Mouse (Mus musculus) kidney, embryonic 14.5 days (tissue): ENCODE results near the gene Elmo1. TPM values are rescaled to one million over a fixed set of nuclear protein-coding genes. Genes with fewer than 3 reads are reported as not detected.
A peak's percentile ranks its signal among the peaks of the same experiment; 100 is the strongest.

ENCODE experiments used
- ATAC-seq: fragments of 200-750 bp; cut with Nextera tagmentation; 2 replicates; pipeline ENCODE4 v1.8.0; 2017; ENCODE audit warnings: moderate number of reproducible peaks, mild to moderate bottlenecking, moderate TSS enrichment, moderate library complexity; ENCODE audit not compliant: low FRiP score, low TSS enrichment
- H3K27ac ChIP-seq: fragments of 300-500 bp; sonication (generic); 2 replicates; pipeline ENCODE4 v1.5.1; 2014; ENCODE audit warnings: low read depth, mild to moderate bottlenecking, low read length, moderate library complexity, mixed read lengths
- H3K27me3 ChIP-seq: fragments of 300-500 bp; sonication (generic); 2 replicates; pipeline ENCODE4 v1.6.1; 2014; ENCODE audit warnings: mild to moderate bottlenecking, low read length; ENCODE audit not compliant: control insufficient read depth, insufficient read depth
- H3K36me3 ChIP-seq: fragments of 300-500 bp; sonication (generic); 2 replicates; pipeline ENCODE4 v1.6.1; 2014; ENCODE audit warnings: low read length, mixed read lengths; ENCODE audit not compliant: control insufficient read depth, insufficient read depth
- H3K4me1 ChIP-seq: fragments of 300-500 bp; sonication (generic); 2 replicates; pipeline ENCODE4 v1.6.1; 2014; ENCODE audit warnings: low read length, mixed read lengths; ENCODE audit not compliant: control insufficient read depth, insufficient read depth
- H3K4me2 ChIP-seq: fragments of 300-500 bp; sonication (generic); replicated peaks from 2 replicates; pipeline ENCODE4 v1.6.1; 2014; ENCODE audit warnings: low read depth, mild to moderate bottlenecking, low read length
- H3K4me3 ChIP-seq: fragments of 300-500 bp; sonication (generic); 2 replicates; pipeline ENCODE4 v1.5.1; 2014; ENCODE audit warnings: mild to moderate bottlenecking, low read length
- H3K9ac ChIP-seq: fragments of 300-500 bp; sonication (generic); 2 replicates; pipeline ENCODE4 v1.6.1; 2014; ENCODE audit warnings: low read depth, mild to moderate bottlenecking, low read length, moderate library complexity
- H3K9me3 ChIP-seq: fragments of 300-500 bp; sonication (generic); 2 replicates; pipeline ENCODE4 v1.6.1; 2016; ENCODE audit warnings: low read length; ENCODE audit not compliant: control insufficient read depth
- WGBS: fragments of 180-500 bp; shearing (Covaris S2); extraction: QIAGEN DNeasy Blood & Tissue Kit; methylation state at CpG from one replicate; pipeline ENCODE4 v1.1.7; 2014; 5-methylcytosine and 5-hydroxymethylcytosine counted together
- polyA plus RNA-seq: library from polyadenylated mRNA; unstranded; fragments of >200 nt; fragmentation: Nextera tagmentation; extraction: Ambion mirVana; gene quantifications from 2 replicates; pipeline ENCODE4 v1.2.1, GENCODE M21; 2014

The Elmo1 gene
- polyA plus RNA-seq, 1 experiment from 2014 or later = 15.4 TPM

GRCm38 (mm10) chr13:20295278-20295970, 205.0 kb downstream of the Elmo1 start:
- Histone ChIP-seq H3K36me3 (no peaks in the 10 kb centered on the region), H3K9ac (no peak overlapping the region), H3K27ac (no peak overlapping the region), H3K4me3 (no peak overlapping the region), H3K27me3 (no peaks in the 10 kb centered on the region), H3K9me3 (no peaks in the 10 kb centered on the region), H3K4me2 (no peak overlapping the region), H3K4me1 (no peaks in the 10 kb centered on the region)
- 81% methylated on average over 16 of the region's 16 CpGs for WGBS
- ATAC-seq = no peak

- H3K4me1 ChIP-seq = no peaks in the 10 kb centered on the region
- 10% methylated on average over 3 of the region's 3 CpGs for WGBS
- no peaks in the 10 kb centered on the region for H3K27me3 ChIP-seq
- no peaks in the 10 kb centered on the region for H3K36me3 ChIP-seq
- H3K4me3 ChIP-seq = no peak overlapping the region
- H3K4me2 ChIP-seq = no peak overlapping the region
- no peaks in the 10 kb centered on the region for H3K9me3 ChIP-seq
- 0 out of 2 replicates have a peak, but pooled peaks have one; percentile 64 for ATAC-seq
- H3K27ac ChIP-seq = no peak overlapping the region
- H3K9ac ChIP-seq = no peak overlapping the region
Observed at GRCm38 (mm10) chr13:20297841-20298240, 207.4 kb downstream of the Elmo1 start.

GRCm38 (mm10) chr13:20299424-20299823, 209.0 kb downstream of the Elmo1 start:
- peak; percentile 43; the same call in 1 of the 2 replicates for ATAC-seq
- H3K27ac ChIP-seq = no peak overlapping the region
- H3K4me3 ChIP-seq = no peak overlapping the region
- no peaks in the 10 kb centered on the region for H3K36me3 ChIP-seq
- H3K9me3 ChIP-seq = no peaks in the 10 kb centered on the region
- 61% methylated on average over 3 of the region's 3 CpGs for WGBS
- H3K4me1 ChIP-seq = no peaks in the 10 kb centered on the region
- no peak overlapping the region for H3K4me2 ChIP-seq
- H3K9ac ChIP-seq = no peak overlapping the region
- no peaks in the 10 kb centered on the region for H3K27me3 ChIP-seq

GRCm38 (mm10) chr13:20300052-20300564, 209.7 kb downstream of the Elmo1 start:
- Histone ChIP-seq H3K9me3 (no peaks in the 10 kb centered on the region), H3K4me3 (no peak overlapping the region), H3K4me2 (no peak overlapping the region), H3K9ac (no peak overlapping the region), H3K27ac (no peak overlapping the region), H3K27me3 (no peaks in the 10 kb centered on the region), H3K36me3 (no peaks in the 10 kb centered on the region), H3K4me1 (no peaks in the 10 kb centered on the region)
- ATAC-seq = no peak
- WGBS = 90% methylated on average over 3 of the region's 3 CpGs

GRCm38 (mm10) chr13:20300626-20301025, 210.2 kb downstream of the Elmo1 start:
- Histone ChIP-seq H3K4me1 (no peaks in the 10 kb centered on the region), H3K4me2 (no peak overlapping the region), H3K27ac (no peak overlapping the region), H3K27me3 (no peaks in the 10 kb centered on the region), H3K9me3 (no peaks in the 10 kb centered on the region), H3K4me3 (no peak overlapping the region), H3K36me3 (no peaks in the 10 kb centered on the region), H3K9ac (no peak overlapping the region)
- ATAC-seq = no peak
- WGBS = 88% methylated on average over 3 of the region's 3 CpGs

GRCm38 (mm10) chr13:20301760-20302159, 211.4 kb downstream of the Elmo1 start:
- Histone ChIP-seq H3K27me3 (no peaks in the 10 kb centered on the region), H3K4me2 (no peak overlapping the region), H3K4me3 (no peak overlapping the region), H3K9ac (no peak overlapping the region), H3K36me3 (no peaks in the 10 kb centered on the region), H3K9me3 (no peaks in the 10 kb centered on the region), H3K27ac (no peak overlapping the region), H3K4me1 (no peaks in the 10 kb centered on the region)
- WGBS = 96% methylated on average over 7 of the region's 7 CpGs
- no peak for ATAC-seq

GRCm38 (mm10) chr13:20305621-20306020, 215.2 kb downstream of the Elmo1 start:
- ATAC-seq = no peak
- H3K9ac ChIP-seq = no peak overlapping the region
- no peak overlapping the region for H3K4me2 ChIP-seq
- H3K4me1 ChIP-seq = no peaks in the 10 kb centered on the region
- no peaks in the 10 kb centered on the region for H3K9me3 ChIP-seq
- no peak overlapping the region for H3K4me3 ChIP-seq
- no peak overlapping the region for H3K27ac ChIP-seq
- no peaks in the 10 kb centered on the region for H3K36me3 ChIP-seq
- WGBS = 73% methylated on average over 4 of the region's 4 CpGs
- no peaks in the 10 kb centered on the region for H3K27me3 ChIP-seq

GRCm38 (mm10) chr13:20306180-20307177, 216.1 kb downstream of the Elmo1 start:
- Histone ChIP-seq H3K4me3 (no peak overlapping the region), H3K27ac (no peak overlapping the region), H3K9ac (no peak overlapping the region), H3K27me3 (no peaks in the 10 kb centered on the region), H3K36me3 (no peaks in the 10 kb centered on the region), H3K4me1 (no peaks in the 10 kb centered on the region), H3K4me2 (no peak overlapping the region), H3K9me3 (no peaks in the 10 kb centered on the region)
- WGBS = 66% methylated on average over 5 of the region's 5 CpGs
- no peak for ATAC-seq

GRCm38 (mm10) chr13:20307381-20307780, 217.0 kb downstream of the Elmo1 start:
- ATAC-seq = no peak
- Histone ChIP-seq H3K36me3 (no peaks in the 10 kb centered on the region), H3K27ac (no peak overlapping the region), H3K27me3 (no peaks in the 10 kb centered on the region), H3K4me3 (no peak overlapping the region), H3K9me3 (no peaks in the 10 kb centered on the region), H3K9ac (no peak overlapping the region), H3K4me1 (no peaks in the 10 kb centered on the region), H3K4me2 (no peak overlapping the region)
- 87% methylated on average over 2 of the region's 2 CpGs for WGBS
